Mouse (Mus musculus): ENCODE results near the gene Ublcp1. TPM values are rescaled to one million over a fixed set of nuclear protein-coding genes. Genes with fewer than 3 reads are reported as not detected.

Gene Ublcp1
- polyA plus RNA-seq, 1 experiment from 2014 or later, result 42.1 TPM

DNA sequence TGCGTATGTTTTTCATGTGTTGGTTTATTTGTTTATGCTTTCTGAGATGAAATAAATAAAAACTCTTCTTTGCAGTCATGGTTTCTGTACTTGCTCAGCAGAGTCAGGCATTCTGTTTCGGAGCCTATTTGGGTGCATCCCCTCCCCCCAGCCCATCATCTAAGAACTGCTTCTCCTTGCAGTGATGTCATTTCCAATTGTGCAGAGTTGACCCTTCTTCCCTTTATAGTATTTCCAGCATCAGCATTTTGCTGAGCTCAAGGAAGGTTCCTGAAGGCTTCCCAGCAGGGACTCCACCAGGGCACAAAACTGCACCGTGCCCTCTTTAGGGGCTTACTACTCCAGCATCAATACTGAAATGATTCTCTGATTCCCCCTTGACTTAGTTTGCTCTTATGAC is 55.7 kb downstream of the Ublcp1 start:
- H3K27ac ChIP-seq (ENCODE audit: poor library complexity, severe bottlenecking), result no peak overlapping the region
- no peak overlapping the region for H3K4me3 ChIP-seq
- no peak overlapping the region for H3K4me2 ChIP-seq
- H3K9me3 ChIP-seq (replicated peaks), result no peaks in the 10 kb centered on the region
- WGBS, result 80% methylated on average over 3 of the region's 3 CpGs
- ATAC-seq (ENCODE audit: insufficient number of reproducible peaks, low FRiP score), result no peak
- H3K27me3 ChIP-seq (replicated peaks), result peaks cover 25% of the 10 kb centered on the region
- no peaks in the 10 kb centered on the region for H3K4me1 ChIP-seq (replicated peaks)
- H3K9ac ChIP-seq, result no peak overlapping the region
- H3K36me3 ChIP-seq, result no peaks in the 10 kb centered on the region

DNA sequence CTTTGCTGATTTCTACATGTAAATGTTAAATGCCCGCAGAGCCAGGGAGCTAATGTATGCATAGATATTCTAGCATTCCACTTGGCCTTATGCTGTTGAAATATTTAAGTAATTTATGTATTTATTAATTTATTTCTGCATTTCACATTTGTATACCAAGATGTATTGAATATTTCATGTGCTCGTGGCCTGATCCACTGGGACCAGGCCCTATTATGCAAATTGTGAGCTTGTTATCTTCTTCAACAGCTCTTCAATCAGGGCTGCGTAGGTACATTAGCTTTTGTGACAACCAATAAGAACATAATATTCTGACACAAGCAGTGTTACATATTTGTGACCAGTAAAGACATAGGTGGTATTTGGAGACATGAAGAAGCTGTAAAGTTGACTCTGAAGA is 56.9 kb downstream of the Ublcp1 start:
- Histone ChIP-seq H3K36me3 (no peaks in the 10 kb centered on the region), H3K9me3 (replicated peaks) (no peaks in the 10 kb centered on the region), H3K9ac (no peak overlapping the region), H3K4me3 (no peak overlapping the region), H3K4me1 (replicated peaks) (no peaks in the 10 kb centered on the region), H3K27ac (ENCODE audit: poor library complexity, severe bottlenecking) (no peak overlapping the region), H3K27me3 (replicated peaks) (peaks cover 25% of the 10 kb centered on the region), H3K4me2 (no peak overlapping the region)
- no peak for ATAC-seq (ENCODE audit: insufficient number of reproducible peaks, low FRiP score)
- WGBS, result 79% methylated on average over 3 of the region's 3 CpGs

DNA sequence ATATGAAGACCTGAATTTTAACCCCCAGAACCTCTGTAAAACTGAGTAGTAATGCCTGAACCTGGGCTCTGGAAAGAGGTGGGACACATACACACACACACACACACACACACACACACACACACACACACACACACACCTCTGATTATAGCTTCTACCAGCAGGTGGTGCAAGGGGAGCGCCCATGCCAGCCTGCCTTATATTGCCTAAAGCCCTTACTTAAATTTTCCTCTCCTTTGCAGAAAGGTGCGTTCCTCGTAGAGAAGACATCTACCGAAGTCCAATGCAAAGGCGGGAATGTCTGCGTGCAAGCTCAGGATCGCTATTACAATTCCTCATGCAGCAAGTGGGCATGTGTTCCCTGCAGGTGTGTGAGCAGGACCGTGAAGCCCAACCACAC is 58.0 kb downstream of the Ublcp1 start:
- Histone ChIP-seq H3K9ac (no peak overlapping the region), H3K36me3 (no peaks in the 10 kb centered on the region), H3K4me1 (replicated peaks) (no peaks in the 10 kb centered on the region), H3K27ac (ENCODE audit: poor library complexity, severe bottlenecking) (no peak overlapping the region), H3K4me3 (no peak overlapping the region), H3K27me3 (replicated peaks) (peaks cover 25% of the 10 kb centered on the region), H3K9me3 (replicated peaks) (no peaks in the 10 kb centered on the region), H3K4me2 (no peak overlapping the region)
- WGBS, result 83% methylated on average over 8 of the region's 8 CpGs
- no peak for ATAC-seq (ENCODE audit: insufficient number of reproducible peaks, low FRiP score)

DNA sequence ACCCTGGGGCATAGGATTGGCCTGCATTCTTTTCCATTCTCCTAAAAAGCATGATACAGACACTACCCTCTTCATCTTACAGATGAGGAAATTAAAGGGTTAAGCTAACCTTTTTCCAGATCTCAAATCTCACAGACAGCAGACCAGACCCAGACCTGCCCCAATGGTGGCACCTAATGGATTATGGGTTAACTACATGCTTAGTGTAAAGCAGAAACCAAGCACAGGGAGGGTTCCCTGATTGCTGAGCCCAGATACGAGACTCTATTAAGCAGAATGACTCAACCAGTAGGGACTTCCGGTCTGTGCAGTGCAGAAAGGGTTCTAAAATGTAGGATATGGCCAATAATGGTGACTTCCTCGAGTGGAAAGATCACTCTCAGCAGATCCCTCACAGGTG is 59.9 kb downstream of the Ublcp1 start:
- no peak overlapping the region for H3K27ac ChIP-seq (ENCODE audit: poor library complexity, severe bottlenecking)
- H3K4me2 ChIP-seq, result no peak overlapping the region
- H3K36me3 ChIP-seq, result no peaks in the 10 kb centered on the region
- H3K9ac ChIP-seq, result no peak overlapping the region
- 43% methylated on average over 3 of the region's 3 CpGs for WGBS
- no peaks in the 10 kb centered on the region for H3K9me3 ChIP-seq (replicated peaks)
- no peak overlapping the region for H3K4me3 ChIP-seq
- H3K4me1 ChIP-seq (replicated peaks), result peaks cover 7% of the 10 kb centered on the region
- peaks cover 17% of the 10 kb centered on the region for H3K27me3 ChIP-seq (replicated peaks)
- ATAC-seq (ENCODE audit: insufficient number of reproducible peaks, low FRiP score), result no peak

DNA sequence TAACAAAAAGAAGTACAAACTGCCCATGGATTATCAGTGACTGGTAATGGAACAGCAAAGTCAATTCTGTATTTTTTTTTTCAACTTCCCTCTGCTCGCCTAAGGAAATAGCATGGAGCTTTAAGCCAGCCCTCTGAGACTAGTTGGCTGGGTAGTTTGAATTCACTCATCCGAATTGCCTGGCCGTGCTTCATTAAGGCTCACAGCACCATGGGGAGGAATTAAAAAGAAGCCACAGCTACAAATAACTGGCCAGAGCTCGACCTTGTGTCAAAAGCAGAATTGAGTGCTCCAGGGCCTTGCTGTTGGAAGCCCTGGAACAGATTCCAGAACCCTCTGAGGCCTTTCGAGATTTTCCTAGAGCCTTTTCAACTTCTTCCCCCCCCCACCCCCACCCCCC is 61.7 kb downstream of the Ublcp1 start:
- H3K4me2 ChIP-seq, result no peak overlapping the region
- H3K4me3 ChIP-seq, result no peak overlapping the region
- peaks cover 17% of the 10 kb centered on the region for H3K27me3 ChIP-seq (replicated peaks)
- H3K9me3 ChIP-seq (replicated peaks), result no peaks in the 10 kb centered on the region
- peaks cover 8% of the 10 kb centered on the region for H3K4me1 ChIP-seq (replicated peaks)
- WGBS, result 61% methylated on average over 5 of the region's 5 CpGs
- H3K9ac ChIP-seq, result no peak overlapping the region
- no peak overlapping the region for H3K27ac ChIP-seq (ENCODE audit: poor library complexity, severe bottlenecking)
- no peaks in the 10 kb centered on the region for H3K36me3 ChIP-seq
- no peak for ATAC-seq (ENCODE audit: insufficient number of reproducible peaks, low FRiP score)

DNA sequence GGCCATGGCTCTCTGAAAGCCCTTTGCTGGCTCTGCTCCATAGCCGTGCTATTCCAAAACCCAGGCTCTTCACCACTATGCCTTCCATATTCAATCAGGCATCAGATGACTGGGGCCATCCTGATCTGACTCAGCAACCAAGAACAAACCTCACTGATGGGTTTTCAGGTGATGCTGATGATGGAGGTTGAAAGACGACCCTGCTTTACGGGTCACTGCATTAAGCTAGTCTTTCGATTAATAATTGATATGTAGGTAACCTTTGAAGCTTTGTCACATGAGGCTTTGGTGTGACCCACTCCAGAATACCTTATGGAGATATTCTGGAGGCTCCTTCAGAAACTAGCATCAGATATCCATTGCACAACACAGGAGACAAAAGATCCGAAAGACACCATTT is 63.8 kb downstream of the Ublcp1 start:
- peaks cover 13% of the 10 kb centered on the region for H3K27me3 ChIP-seq (replicated peaks)
- no peak for ATAC-seq (ENCODE audit: insufficient number of reproducible peaks, low FRiP score)
- H3K4me3 ChIP-seq, result no peak overlapping the region
- H3K27ac ChIP-seq (ENCODE audit: poor library complexity, severe bottlenecking), result no peak overlapping the region
- H3K9ac ChIP-seq, result no peak overlapping the region
- H3K4me1 ChIP-seq (replicated peaks), result peaks cover 19% of the 10 kb centered on the region
- H3K36me3 ChIP-seq, result no peaks in the 10 kb centered on the region
- WGBS, result 70% methylated on average over 5 of the region's 5 CpGs
- no peak overlapping the region for H3K4me2 ChIP-seq
- no peaks in the 10 kb centered on the region for H3K9me3 ChIP-seq (replicated peaks)

DNA sequence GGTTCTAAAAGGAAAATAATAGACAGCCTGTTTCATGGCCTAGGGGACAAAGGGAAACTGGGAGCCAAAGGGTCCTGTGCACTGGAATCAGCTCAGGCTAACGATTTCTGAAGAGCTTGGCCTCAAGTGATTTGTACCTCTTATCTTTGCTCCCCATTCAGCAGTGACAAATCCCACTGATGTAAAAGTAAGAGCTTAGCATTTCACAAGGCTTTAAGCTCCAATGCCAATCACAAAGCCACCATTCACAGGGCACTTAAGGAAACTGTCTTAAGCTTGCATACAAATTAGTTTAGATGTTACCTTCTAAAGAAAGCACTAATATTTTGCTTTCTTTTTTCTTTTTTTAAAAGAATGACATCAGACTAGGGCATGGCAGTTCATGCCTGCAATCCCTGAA is 64.3 kb downstream of the Ublcp1 start:
- 3% methylated on average over 1 of the region's 1 CpGs for WGBS
- Histone ChIP-seq H3K4me2 (no peak overlapping the region), H3K4me3 (no peak overlapping the region), H3K27ac (ENCODE audit: poor library complexity, severe bottlenecking) (no peak overlapping the region), H3K27me3 (replicated peaks) (peaks cover 8% of the 10 kb centered on the region), H3K9me3 (replicated peaks) (no peaks in the 10 kb centered on the region), H3K4me1 (replicated peaks) (peaks cover 23% of the 10 kb centered on the region), H3K36me3 (no peaks in the 10 kb centered on the region), H3K9ac (no peak overlapping the region)
- no peak for ATAC-seq (ENCODE audit: insufficient number of reproducible peaks, low FRiP score)

DNA sequence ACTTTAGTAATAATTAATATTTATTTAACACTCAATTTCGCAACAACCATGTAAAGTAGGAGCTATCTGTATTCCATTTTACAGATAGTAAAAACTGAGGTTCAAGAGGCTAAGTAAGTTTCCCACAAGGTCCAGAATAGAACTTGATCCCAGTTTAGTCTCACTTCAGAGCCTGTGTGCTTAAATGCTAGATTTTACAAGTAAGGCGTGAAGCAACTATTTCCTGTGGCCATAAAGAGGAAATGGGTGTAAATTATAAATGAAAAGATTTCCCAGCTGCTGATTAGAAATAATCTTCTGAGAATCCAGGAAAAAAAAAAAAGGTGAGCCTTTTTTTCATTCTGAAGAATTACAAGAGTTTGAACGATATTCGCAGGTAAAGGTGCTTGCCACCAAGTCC is 65.2 kb downstream of the Ublcp1 start:
- no peaks in the 10 kb centered on the region for H3K36me3 ChIP-seq
- no peak overlapping the region for H3K9ac ChIP-seq
- no peak overlapping the region for H3K4me2 ChIP-seq
- no peak overlapping the region for H3K27ac ChIP-seq (ENCODE audit: poor library complexity, severe bottlenecking)
- H3K4me1 ChIP-seq (replicated peaks), result peaks cover 25% of the 10 kb centered on the region
- no peaks in the 10 kb centered on the region for H3K9me3 ChIP-seq (replicated peaks)
- WGBS, result 91% methylated on average over 4 of the region's 4 CpGs
- peaks cover 1% of the 10 kb centered on the region; the same call in 1 of the 2 replicates for H3K27me3 ChIP-seq (replicated peaks)
- H3K4me3 ChIP-seq, result no peak overlapping the region
- ATAC-seq (ENCODE audit: insufficient number of reproducible peaks, low FRiP score), result no peak

Small RNAs within 50 kb of the gene (microRNA-seq; reads per million reads assigned to microRNA genes)
- not detected for gene Gm22121

Other genes starting within 250 kb of the Ublcp1 start
- gene Il12b, start 70.4 kb downstream of the Ublcp1 start, polyA plus RNA-seq (2016; fragmentation: Nextera tagmentation; extraction: Ambion mirVana), result 0.27 TPM in 1 of 2 replicates, not detected in the other
- 70.6 and 71.8 TPM in 2 replicates for gene Rnf145, start 48.5 kb upstream of the Ublcp1 start, polyA plus RNA-seq (2016; fragmentation: Nextera tagmentation; extraction: Ambion mirVana)
- 13.9 and 15.6 TPM in 2 replicates for gene Ebf1, start 146.8 kb upstream of the Ublcp1 start, polyA plus RNA-seq (2016; fragmentation: Nextera tagmentation; extraction: Ambion mirVana)

Measured in heart, embryonic 12.5 days (tissue).